Mouse (Mus musculus) megakaryocyte, embryonic 14.5 days (primary cell): Measurements from ENCODE around the gene Hpd.

Source experiments
- FLI1 ChIP-seq: IDR thresholded peaks from 2 replicates; pipeline ENCODE4 v1.6.1; 2012; ENCODE audit warnings: low read length, inconsistent platforms, mixed read lengths
- GATA1 ChIP-seq: IDR thresholded peaks from 3 replicates; pipeline ENCODE4 v1.6.1; 2012; ENCODE audit warnings: mixed read lengths, low read length, inconsistent platforms, borderline replicate concordance

DNA sequence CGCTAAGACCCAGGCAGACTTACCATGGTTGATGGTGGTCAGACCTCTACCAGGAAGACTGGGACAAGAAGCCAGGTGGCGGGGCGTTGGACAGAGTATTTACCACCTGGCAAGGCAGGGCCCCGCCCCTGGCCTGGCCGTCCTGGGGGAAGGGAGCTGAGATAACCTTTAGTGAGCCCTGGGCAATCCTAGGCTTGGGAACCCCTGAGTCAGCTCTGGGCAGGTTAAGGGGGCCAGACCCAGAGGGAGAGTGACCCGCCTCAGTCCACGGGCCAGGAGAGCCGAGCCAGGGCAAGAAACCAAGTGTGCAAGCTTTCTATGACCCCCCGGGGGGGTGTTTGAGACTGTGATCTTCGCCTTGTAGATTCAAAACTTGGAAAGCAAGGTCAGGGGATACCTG is at the start of gene Hpd:
- TF ChIP-seq GATA1 (no peak), FLI1 (no peak)
